Mouse (Mus musculus): ENCODE measurements at regions not wholly inside any gene's neighbourhood (a gene's known extent, or its start where the extent isn't known, plus 50 kb on each side); places are given as distances from the start of the nearest gene placed in this dataset.
A peak's percentile ranks its signal among the peaks of the same experiment; 100 is the strongest.

GRCm38 (mm10) chr17:93874430-93874829 lies 675.6 kb downstream of the Adcyap1 start:
- DNase-seq (ENCODE audit: extremely low read depth, low read depth), result peak; percentile 14

DNA sequence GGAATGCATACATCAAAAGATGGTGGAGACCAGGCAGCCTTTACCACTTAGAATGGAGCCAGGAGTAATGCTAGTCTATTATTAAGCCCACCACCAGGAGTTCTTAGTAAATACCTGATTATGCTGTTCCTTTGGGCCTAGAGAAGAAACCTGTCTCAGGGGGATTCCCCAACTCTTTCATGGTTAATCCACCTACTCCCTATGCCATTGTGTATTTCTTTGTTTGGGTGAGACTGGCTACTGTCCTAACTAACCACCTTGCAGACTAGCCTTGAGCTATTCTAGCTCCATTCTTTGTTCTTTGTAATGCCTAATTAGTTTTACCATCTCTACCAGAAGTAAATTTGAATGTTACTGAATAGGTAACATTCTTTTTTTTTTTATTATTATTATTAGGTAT lies 706.8 kb downstream of the Adcyap1 start:
- no peak for DNase-seq (ENCODE audit: extremely low read depth, low read depth)

GRCm38 (mm10) chr17:93922412-93922811 lies 723.6 kb downstream of the Adcyap1 start:
- DNase-seq (ENCODE audit: extremely low read depth, low read depth), result no peak

DNA sequence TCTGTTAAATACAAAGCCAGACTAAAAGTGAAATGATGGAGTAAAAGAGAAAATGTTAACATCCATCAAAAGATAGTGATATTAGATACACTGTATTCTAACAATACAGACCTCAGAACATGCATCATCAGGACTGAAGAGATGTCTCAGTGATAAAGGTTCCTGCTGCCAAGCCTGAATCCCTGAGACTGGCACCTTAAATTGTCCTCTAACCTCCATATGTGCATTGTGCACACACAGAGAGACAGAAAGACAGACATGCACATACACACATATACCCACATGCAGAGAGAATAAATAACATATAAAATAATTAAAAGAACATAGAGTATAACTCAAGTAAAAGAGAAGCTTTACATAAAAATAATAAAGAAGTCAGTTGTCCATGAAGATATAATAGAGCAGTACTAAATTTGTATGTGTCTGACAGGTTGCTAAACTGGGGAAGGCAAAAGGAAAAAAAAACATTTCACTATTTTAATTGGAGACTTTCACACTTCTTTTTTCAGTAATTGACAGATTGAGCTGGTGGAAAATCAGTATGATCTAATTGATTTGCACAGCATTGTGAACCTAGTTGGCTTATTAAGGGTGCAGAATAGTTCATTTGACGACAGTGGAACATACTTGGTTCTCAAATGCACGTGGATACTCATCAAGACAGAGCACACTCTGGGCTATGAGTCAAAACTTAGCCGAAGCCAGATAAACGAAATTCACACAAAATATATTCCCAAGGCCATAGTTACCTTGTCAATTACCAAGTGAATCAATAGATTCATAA lies 725.6 kb downstream of the Adcyap1 start:
- no peak for DNase-seq (ENCODE audit: extremely low read depth, low read depth)
